Mouse (Mus musculus) layer of hippocampus, adult 2 months (tissue): Measurements from ENCODE around the gene Krtap4-13. TPM values are rescaled to one million over a fixed set of nuclear protein-coding genes. Genes with fewer than 3 reads are reported as not detected.
"Not testable (repeated sequence)": the region's sequence is repeated elsewhere in the genome, so short reads cannot be mapped to it uniquely, and the experiment has no call there.

Source experiments
- DNase-seq, 2 experiments: peaks; one replicate each; pipeline ENCODE4 v3.0.0; 2022; ENCODE audit warnings: low spot score in 2 of 2
- H3K27ac ChIP-seq: fragments of 200-600 bp; 2 replicates; pipeline ENCODE4 v1.8.1; 2022
- H3K4me3 ChIP-seq: fragments of 200-600 bp; 2 replicates; pipeline ENCODE4 v1.8.1; 2022; ENCODE audit warnings: mild to moderate bottlenecking
- CTCF ChIP-seq: fragments of 200-600 bp; conservative IDR thresholded peaks from 2 replicates; pipeline ENCODE4 v1.8.1; 2022; ENCODE audit warnings: antibody characterized with exemption, mild to moderate bottlenecking, moderate library complexity
- total RNA-seq, 2 experiments: library from RNA; stranded (reverse); gene quantifications; 2 replicates each; pipeline ENCODE4 v1.2.3; 2021

Gene Krtap4-13
- total RNA-seq, 2 experiments from 2014 or later = not detected

DNA sequence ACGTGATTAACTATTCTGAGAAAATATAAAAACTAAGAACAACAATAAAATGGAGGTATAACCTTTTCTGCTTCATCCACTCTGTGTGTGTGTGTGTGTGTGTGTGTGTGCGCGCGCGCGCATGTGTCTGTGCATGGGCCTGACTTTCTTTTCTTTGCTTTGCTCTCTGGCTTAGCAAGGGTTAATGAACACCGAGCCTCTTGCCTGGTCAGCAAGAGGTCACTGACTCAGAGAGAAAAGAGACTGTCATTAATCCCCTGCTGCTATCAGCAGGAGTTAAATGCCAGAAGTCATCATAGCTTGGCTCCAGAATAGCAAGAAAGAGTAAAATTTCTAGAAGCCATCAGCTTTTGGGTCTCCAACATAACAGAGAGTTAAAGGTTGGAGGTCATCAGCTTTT lies 31.3 kb downstream of the Krtap4-13 start:
- no peak overlapping the region for H3K27ac ChIP-seq
- H3K4me3 ChIP-seq = no peak overlapping the region
- no peak for DNase-seq
- TF ChIP-seq CTCF = no peak

DNA sequence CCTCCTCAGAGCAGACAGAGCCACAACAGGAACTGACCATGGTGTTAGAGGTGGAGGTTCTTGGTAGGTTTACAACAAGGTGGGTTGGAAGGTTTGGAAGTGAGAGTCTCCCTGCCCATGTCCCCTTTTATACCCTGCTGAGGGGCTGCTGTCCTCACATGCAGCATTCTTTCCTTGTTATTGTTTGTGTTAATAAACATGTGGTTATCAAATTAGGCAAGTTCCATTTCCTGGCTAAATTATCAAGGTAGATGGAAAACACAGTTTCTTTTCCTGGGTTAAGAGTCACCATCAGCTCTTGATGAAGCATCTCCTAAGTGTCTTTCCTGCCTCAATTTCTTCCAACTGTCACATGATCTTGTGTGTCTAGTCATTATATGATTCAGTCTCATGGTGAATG lies 36.9 kb downstream of the Krtap4-13 start, which contains the start of gene Gm11595:
Gene Gm11595 (minus strand): TSS at position 101 of the 400 bp plus-strand sequence.
- not testable (repeated sequence) for H3K27ac ChIP-seq, DNase-seq, H3K4me3 ChIP-seq

DNA sequence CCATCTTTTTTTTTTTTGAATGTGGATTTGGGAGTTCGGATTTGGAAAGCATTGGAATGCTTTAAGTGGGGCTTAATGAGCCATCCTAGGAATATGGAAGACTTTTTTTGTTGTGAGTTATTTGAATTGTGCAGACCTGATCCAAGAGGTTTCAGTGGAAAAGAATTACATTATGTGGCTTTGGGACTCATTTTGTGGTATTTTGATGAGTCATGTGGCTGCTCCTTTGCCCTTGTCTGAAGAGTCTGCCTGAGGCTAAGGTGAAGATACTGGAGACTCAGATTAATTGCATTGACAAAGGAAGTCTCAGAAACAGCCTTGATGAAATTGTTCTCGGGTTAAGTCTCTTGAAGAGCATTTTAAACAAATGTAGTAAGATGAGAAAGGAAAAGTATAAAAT lies 41.3 kb downstream of the Krtap4-13 start:
- no peak for DNase-seq
- TF ChIP-seq CTCF = no peak
- Histone ChIP-seq H3K27ac (no peak overlapping the region), H3K4me3 (no peak overlapping the region)

Other genes with a start within 250 kb of the Krtap4-13 start
- gene Krtap3-1, start 243.3 kb downstream of the Krtap4-13 start, total RNA-seq = not detected
- gene Krtap1-5, start 228.9 kb downstream of the Krtap4-13 start, total RNA-seq = not detected
- not detected for gene Krtap1-4, start 226.2 kb downstream of the Krtap4-13 start, total RNA-seq
- gene Krtap1-3, start 218.6 kb downstream of the Krtap4-13 start, total RNA-seq = not detected
- not detected for gene Krtap9-3, start 211.8 kb downstream of the Krtap4-13 start, total RNA-seq
- gene Gm11938, start 206.6 kb downstream of the Krtap4-13 start, total RNA-seq = not detected
- gene Gm11937, start 199.7 kb downstream of the Krtap4-13 start, total RNA-seq = not detected
- gene Krtap2-4, start 195.0 kb downstream of the Krtap4-13 start, total RNA-seq = not detected
- not detected for gene Gm11562, start 189.5 kb downstream of the Krtap4-13 start, total RNA-seq
- not detected for gene Krtap4-1, start 181.7 kb downstream of the Krtap4-13 start, total RNA-seq
- not detected for gene Krtap4-2, start 174.8 kb downstream of the Krtap4-13 start, total RNA-seq
- not detected for gene Krtap4-7, start 165.8 kb downstream of the Krtap4-13 start, total RNA-seq
- gene Gm11555, start 159.7 kb downstream of the Krtap4-13 start, total RNA-seq = not detected
- gene Gm11563, start 150.9 kb downstream of the Krtap4-13 start, total RNA-seq = not detected
- gene Krtap4-6, start 143.9 kb downstream of the Krtap4-13 start, total RNA-seq = not detected
- gene Gm14190, start 119.2 kb downstream of the Krtap4-13 start, total RNA-seq = not detected
- gene Gm14180, start 75.6 kb downstream of the Krtap4-13 start, total RNA-seq = not detected
- gene Gm11595, start 37.0 kb downstream of the Krtap4-13 start, total RNA-seq = not detected
- not detected for gene Krtap4-8, start 29.2 kb downstream of the Krtap4-13 start, total RNA-seq
- not detected for gene Krtap4-9, start 24.7 kb downstream of the Krtap4-13 start, total RNA-seq
- gene Gm11596, start 16.4 kb downstream of the Krtap4-13 start, total RNA-seq = not detected
- not detected for gene Gm11569, start 11.0 kb downstream of the Krtap4-13 start, total RNA-seq
- gene Gm11554, start 5.4 kb downstream of the Krtap4-13 start, total RNA-seq = not detected
- gene Gm11564, start 5.8 kb upstream of the Krtap4-13 start, total RNA-seq = not detected
- not detected for gene 2300003K06Rik, start 28.2 kb upstream of the Krtap4-13 start, total RNA-seq
- not detected for gene Krtap4-16, start 41.7 kb upstream of the Krtap4-13 start, total RNA-seq
- not detected for gene Gm11568, start 48.0 kb upstream of the Krtap4-13 start, total RNA-seq
- not detected for gene Gm11559, start 54.6 kb upstream of the Krtap4-13 start, total RNA-seq
- not detected for gene Krtap9-1, start 63.5 kb upstream of the Krtap4-13 start, total RNA-seq
- gene Gm11567, start 69.3 kb upstream of the Krtap4-13 start, total RNA-seq = not detected
- gene Krtap31-1, start 98.0 kb upstream of the Krtap4-13 start, total RNA-seq = not detected
- gene Gm11565, start 104.9 kb upstream of the Krtap4-13 start, total RNA-seq = not detected
- not detected for gene Krtap31-2, start 126.4 kb upstream of the Krtap4-13 start, total RNA-seq
- gene Krtap9-5, start 138.6 kb upstream of the Krtap4-13 start, total RNA-seq = not detected
- not detected for gene Krtap29-1, start 169.2 kb upstream of the Krtap4-13 start, total RNA-seq
- not detected for gene Krtap16-1, start 176.7 kb upstream of the Krtap4-13 start, total RNA-seq
- gene Krtap17-1, start 184.1 kb upstream of the Krtap4-13 start, total RNA-seq = not detected
- gene Krt33a, start 206.3 kb upstream of the Krtap4-13 start, total RNA-seq = not detected
- gene Krt33b, start 220.0 kb upstream of the Krtap4-13 start, total RNA-seq = not detected
- not detected for gene Krt34, start 231.7 kb upstream of the Krtap4-13 start, total RNA-seq
- gene Krt31, start 240.7 kb upstream of the Krtap4-13 start, total RNA-seq = not detected